Mouse (Mus musculus): ENCODE measurements at regions not wholly inside any gene's neighbourhood (a gene's known extent, or its start where the extent isn't known, plus 50 kb on each side); places are given as distances from the start of the nearest gene placed in this dataset.

DNA sequence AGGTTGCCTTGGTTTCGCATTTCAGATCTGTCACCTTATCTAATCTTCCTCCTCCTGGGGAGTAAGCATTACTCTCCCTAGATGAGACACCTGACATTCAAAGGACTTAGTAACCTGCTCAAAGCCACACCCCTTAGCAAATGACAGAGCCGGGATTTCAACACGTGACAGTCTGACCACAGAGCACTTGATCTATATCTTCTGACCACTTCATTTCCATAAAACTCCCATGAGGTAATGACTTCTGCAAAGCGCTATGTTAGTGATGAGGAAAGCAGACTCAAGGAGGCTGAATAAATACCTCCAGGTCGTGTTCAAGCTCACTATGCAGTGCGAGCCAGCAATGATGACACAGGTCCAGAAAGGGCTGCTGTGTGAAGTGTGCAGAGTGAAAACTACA, 52.1 kb upstream of the Pgm2 start:
- TF ChIP-seq CTCF (IDR thresholded peaks at IDR 0.05; ENCODE audit: low read depth) (no peak), EP300 (IDR thresholded peaks at IDR 0.05; ENCODE audit: low read depth) (no peak)
